Mouse (Mus musculus) kidney, postnatal 36 days (tissue): Measurements from ENCODE around the gene Atn1.

ENCODE experiments used
- DNase-seq, 2 experiments: peaks; one replicate each; pipeline ENCODE4 v3.0.0; 2021 to 2022; ENCODE audit warnings: mixed read lengths in 2 of 2

Gene Atn1

GRCm38 (mm10) chr6:124740211-124740887 is 16.0 kb downstream of the Atn1 start:
- DNase-seq = peak; percentile 62 to 63

DNA sequence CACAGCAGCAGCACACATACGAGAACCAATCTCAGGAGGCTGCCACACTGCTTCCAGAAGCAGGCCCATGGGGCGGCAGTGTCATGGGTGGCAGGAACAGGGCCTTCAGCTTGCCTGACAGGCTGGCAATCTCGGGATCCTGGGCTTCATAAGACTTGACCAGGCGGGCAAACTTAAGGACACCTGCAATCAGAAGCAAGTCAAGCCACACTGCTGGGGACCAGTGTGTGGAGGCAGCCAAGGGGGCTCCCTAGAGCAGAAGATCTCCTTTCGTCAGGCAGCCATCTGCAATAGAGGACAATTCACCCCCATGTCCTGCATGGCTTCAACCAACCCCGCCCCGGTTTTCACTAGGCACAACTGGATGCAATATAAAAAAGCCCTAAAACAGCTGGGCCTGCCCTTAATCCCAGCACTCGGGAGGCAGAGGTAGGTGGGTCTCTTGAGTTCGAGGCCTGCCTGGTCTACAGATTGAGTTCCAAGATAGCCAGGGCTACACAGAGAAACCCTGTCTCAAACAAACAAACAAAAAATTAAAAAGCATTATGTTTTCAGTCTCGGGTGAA is 17.0 kb downstream of the Atn1 start:
- no peak for DNase-seq

- DNase-seq = peak; percentile 92 to 95
Observed at GRCm38 (mm10) chr6:124738511-124739023, 17.8 kb downstream of the Atn1 start, which contains the start of gene Ptpn6. Gene Ptpn6, minus strand, starts transcription at chr6:124738714.

DNA sequence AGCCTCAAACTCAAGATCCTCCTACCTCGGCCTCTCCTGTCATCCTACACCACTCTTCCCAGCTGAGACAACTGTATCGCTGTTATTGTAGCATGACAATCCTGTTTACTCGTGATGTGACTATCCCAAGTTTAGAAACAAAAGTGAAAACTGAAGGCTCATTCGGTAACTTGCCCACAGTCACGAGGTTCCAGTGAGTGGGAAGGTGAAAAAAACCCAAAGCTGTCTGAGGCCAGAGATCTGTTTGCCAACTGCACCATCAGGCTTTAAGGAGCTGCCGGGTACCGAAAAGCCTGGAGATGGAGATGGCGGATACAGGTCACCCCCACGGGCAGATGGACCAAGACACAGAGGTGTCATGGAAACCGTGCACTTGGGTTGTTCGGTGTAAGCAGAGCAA is 19.3 kb downstream of the Atn1 start:
- no peak for DNase-seq

DNA sequence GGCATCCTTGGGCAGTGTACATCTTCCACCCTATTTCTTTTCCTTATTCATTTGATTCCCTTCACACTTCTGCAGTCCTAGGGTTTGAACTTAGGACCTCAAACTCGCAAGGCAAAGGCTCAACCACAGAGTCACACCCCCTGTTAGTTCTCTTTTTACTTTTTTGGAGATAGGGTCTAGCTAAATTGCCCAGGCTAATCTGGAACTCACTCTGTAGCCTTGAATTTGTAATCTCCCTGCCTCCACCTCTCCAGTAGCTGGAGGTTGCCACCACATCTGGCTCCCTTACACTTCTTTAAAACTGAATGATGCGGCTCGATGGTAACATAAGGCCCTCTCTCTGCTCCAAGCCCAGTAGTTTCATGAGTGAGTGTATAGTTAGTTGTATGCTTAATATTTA is 21.9 kb downstream of the Atn1 start:
- DNase-seq = no peak

DNA sequence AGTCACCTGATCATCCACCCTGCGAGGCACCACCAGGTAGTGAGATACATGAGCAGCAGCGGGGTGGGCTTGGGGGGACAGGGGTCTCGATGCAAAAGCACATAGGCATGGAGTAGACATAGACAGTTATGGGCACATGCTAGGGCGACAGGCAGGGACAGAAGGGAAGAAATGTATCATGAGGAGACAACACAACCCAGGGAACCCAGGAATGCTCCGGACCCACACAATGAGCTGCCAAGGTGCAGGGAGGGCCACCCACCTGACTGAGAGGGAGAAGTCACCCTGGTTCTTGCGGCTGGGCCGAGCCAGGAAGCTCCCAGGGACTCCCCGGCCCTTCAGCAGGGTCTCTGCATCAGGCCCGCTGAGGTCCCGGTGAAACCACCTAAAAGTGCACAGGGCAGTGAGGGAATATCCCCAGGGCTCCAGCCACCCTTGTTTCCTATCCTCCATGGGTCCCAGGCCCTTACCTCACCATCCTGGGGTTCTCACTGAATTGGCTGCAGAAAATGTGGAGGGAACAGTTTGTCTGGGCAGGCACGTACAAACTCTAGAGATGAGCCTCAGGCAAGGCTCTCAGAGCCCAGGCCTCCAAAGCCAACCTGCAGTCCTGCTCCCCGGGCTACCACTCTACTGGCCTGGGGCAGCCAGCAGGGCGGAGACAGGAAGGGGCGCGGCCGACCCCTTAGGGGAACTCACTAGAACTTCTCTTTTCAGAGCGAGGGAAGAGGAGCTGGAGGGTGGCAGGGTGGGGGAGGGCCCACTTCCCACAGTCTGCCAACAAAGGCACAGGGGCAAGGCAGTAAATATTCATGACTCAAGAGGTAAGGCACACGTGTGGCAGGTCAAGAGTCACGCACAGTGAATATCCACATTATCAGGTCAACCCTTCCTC is 23.6 kb downstream of the Atn1 start:
- DNase-seq = peak in 1 of 2 experiments; percentile 48

GRCm38 (mm10) chr6:124731038-124731437 is 25.3 kb downstream of the Atn1 start:
- no peak for DNase-seq

DNA sequence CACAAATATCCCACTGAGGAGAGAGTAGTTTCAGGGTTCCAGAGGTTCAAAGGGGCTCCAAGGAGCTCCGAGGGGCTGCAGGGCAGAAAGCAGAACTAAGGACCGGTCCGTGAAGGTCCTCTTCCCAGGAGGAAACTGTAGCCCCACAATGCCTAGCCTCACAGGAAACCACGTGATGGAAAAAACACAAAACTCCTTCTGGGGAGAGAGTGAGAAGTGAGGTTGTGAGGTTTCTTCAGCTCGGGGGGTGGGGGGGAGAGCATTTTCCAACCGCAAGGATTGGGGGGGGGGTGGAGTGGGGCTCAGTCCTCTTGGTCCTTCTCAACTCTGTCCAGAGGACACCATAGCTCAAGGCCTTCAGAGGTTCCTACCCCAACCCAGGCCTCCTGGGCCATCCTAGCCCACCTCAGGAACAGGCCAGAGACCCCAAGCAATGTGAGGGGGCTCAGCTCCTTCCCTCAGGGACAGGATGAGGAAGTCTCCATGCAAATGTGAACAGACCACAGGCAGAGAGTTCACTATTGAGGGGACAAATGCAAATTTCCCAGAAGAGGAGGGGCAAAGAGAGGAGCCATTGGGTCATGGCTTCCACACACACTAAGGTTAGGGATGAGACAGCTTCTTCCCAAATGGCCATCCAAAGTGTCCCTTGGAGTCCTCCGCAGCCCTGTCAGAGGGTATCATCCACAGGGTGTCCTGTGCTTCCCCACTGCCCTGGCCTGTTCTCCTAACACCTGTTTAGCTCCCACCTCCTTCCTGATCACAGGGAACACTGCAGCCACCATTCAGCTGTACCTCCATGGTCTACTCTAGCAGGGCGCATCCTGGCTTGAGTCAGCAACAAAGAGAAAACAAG is 26.2 kb downstream of the Atn1 start:
- DNase-seq = no peak

DNA sequence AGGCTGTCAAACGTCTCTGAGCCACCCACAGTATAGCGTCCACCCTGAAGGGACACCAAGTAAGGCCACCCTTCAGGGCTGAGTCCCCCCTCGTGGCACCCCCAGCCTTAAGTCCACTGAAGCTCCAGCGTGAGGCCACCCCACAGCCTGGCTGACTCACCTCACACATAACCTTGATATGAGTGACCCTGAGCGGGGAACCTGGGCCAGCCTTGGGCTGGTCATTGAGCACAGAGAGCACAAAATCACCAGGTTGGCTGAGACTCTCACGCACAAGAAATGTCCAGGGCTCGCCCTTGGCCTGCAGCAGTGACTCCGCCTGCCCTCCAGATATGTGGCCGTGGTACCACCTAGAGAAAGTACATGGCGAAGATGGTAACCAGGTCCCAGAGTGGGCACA is 27.7 kb downstream of the Atn1 start:
- no peak for DNase-seq

DNA sequence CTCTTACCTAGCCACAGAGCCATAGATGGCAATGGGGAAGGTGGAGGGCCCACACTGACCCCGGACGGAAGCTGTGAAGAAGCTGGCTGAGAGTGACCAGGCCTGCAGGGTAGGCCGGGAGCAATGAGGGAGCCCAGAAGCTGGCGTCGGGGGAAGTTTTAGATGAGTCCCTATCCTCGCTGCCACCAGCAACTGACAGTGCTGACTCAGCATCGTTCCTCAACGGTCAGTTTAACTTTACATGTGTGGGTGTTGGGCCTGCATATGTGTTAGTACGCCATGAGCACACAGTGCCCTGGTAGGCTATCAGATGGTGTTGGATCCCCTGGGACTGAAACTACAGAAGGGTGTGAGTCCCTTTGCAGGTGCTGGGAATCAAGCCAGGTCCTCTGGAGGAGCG is 31.9 kb downstream of the Atn1 start:
- DNase-seq = no peak

DNA sequence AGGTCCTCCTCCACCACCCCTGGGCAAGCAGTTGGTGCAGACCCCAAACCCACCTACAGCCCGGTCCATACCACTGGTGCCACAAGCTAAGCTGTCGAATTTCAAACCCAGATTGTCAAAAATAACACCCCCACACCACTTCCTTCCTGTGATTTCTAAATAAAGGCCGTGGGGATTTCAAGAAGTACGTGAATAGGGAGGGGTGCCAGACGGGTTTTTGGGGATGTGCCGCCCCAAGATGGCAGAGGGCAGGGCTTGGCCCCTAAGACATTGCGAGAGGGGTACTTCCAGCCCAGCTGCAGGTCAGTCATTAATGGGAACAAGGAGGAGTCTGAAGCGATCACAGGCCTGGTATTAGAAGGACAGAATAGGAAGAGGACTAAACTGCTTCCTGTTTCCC is 32.8 kb downstream of the Atn1 start:
- DNase-seq = no peak

DNA sequence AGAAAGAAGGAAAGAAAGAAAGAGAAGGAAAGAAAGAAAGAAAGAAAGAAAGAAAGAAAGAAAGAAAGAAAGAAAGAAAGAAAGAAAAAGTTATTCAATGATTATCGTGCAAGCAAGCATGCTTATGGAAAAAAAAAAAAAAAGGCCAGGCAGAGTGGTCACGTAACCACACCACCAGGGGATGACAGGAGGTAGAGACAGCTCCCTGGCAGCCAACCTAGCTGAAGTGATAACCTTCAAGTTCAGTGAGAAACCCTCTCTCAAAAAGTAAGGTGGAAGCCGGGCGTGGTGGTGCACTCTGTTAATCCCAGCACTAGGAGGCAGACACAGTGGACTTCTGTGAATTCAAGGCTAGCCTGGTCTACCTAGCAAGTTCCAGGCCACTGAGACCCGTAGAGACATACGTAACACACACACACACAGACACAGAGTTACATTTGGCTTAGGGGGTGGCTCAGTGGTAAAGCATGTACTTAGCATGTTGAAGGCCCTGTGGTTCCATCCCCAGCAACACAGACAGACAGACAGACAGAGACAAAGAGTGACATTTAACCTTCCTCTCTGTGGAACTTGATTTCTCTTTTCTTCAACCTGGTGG is 33.3 kb downstream of the Atn1 start:
- no peak for DNase-seq

DNA sequence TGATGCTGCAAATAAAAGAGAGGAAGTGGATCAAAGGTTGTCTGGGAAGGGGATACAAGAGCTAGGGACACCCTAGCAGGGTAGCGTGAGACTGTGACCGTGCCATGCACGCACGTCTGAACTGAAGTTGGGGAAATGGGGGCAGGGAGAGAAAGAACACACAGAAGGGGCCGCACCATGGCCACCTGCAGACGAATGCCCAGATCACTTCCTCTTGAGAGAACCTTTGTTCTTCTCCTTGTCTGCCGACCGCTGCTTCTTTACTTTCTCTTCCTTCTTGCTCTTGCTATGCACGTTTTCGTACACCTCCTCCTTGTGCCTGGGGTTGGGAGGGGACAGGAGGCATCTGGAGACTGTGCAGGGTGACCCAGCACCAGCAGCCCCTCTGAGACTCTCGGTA is 35.4 kb downstream of the Atn1 start:
- DNase-seq = no peak

- no peak for DNase-seq
Observed at GRCm38 (mm10) chr6:124719354-124719978, 36.9 kb downstream of the Atn1 start.

- DNase-seq = peak; percentile 69 to 75
Observed at GRCm38 (mm10) chr6:124718703-124719102, 37.6 kb downstream of the Atn1 start.

GRCm38 (mm10) chr6:124717968-124718367 is 38.4 kb downstream of the Atn1 start:
- DNase-seq = no peak

DNA sequence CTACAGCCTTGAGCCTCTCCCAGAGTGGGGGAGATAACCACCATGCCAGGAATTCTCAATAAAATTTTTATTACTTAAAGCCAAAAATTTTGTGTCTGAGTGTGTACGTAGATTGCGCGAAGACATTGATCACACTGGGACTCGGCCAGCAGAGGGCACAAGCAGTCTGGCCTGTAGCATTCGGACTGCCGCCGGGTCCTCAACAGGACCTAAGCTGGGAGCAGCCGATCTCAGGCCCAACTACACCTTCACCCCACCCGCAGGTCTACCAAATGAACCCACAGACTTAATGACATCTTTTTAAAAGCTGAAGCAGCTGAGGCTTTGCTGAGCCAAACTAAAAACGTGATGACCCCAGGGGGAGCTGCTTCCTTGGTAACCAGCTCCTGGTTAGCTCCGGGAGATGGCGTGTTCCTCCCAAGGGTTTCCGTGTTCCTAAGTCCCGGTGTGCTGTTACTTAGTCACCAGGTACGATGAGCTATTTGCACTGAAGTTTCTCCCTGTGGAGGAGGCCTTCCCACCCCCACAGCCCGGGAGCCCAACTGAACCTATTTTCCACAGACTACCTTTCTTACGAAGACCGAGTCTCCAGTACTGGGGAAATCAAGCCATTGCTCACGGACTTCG is 39.3 kb downstream of the Atn1 start:
- DNase-seq = peak; percentile 45 to 80

GRCm38 (mm10) chr6:124712918-124713317 is 43.4 kb downstream of the Atn1 start:
- no peak for DNase-seq

DNA sequence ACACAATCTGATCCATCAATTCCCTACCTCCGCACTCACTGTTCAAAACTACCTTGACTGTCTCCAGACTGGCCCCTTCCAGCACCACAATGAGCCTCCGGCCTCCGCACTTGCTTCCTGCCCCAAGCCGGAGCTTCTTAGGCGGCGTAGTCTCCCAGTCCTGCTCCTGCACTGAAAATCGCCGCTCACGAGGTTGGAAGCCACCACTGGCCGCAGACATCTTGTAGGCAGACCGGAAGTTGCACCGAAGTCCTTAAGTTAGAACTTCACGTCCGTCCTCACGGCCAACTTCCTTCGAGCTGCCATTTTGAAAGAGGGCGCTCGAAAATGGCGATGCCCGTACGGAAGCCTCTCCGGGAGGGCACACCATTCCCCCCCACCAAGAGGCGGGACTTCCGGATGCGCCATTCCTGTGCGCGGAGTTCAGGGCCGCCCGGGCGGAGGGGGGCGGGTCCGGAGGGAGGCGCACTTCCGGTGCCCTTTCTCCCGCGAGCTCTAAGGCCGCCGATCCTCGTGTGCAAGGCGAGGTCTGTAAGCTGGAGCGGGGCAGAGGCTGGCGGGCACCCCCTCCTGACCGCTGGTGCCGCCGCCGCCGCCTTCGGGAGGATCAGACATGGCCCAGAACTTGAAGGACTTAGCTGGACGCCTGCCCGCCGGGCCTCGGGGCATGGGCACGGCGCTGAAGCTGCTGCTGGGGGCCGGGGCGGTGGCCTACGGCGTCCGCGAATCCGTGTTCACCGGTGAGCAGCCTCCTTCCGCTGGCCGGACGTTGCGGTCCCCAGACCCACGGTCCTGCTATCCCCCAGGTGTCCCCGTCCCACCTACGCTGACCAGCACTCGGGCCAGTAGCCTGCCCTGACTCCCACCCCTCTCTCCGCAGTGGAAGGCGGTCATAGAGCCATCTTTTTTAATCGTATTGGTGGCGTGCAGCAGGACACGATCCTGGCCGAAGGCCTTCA is 44.2 kb downstream of the Atn1 start, which contains the start of the genes Emg1 and Phb2:
Emg1 (minus strand) TSS at position 355 of the 959 bp plus-strand sequence.
Phb2 (plus strand) TSS at position 513 of the 959 bp plus-strand sequence.
- peak; percentile 99 for DNase-seq
